Mouse (Mus musculus) liver, embryonic 15.5 days (tissue): ENCODE data around the gene Sept1. TPM values are rescaled to one million over a fixed set of nuclear protein-coding genes. Genes with fewer than 3 reads are reported as not detected.
"Not testable (repeated sequence)": the region's sequence is repeated elsewhere in the genome, so short reads cannot be mapped to it uniquely, and the experiment has no call there.

Source experiments
- ATAC-seq: fragments of 200-750 bp; cut with Nextera tagmentation; 2 replicates; pipeline ENCODE4 v1.8.0; 2017; ENCODE audit warnings: moderate number of reproducible peaks, mild to moderate bottlenecking, moderate library complexity; ENCODE audit not compliant: insufficient read depth
- H3K27ac ChIP-seq: fragments of 300-500 bp; sonication (generic); replicated peaks from 2 replicates; pipeline ENCODE4 v1.5.1; 2015; ENCODE audit warnings: mild to moderate bottlenecking, inconsistent platforms
- H3K27me3 ChIP-seq: fragments of 300-500 bp; sonication (generic); 2 replicates; pipeline ENCODE4 v1.6.1; 2015; ENCODE audit warnings: mild to moderate bottlenecking, inconsistent platforms
- H3K36me3 ChIP-seq: fragments of 300-500 bp; sonication (generic); replicated peaks from 2 replicates; pipeline ENCODE4 v1.6.1; 2015; ENCODE audit warnings: moderate library complexity, mild to moderate bottlenecking, inconsistent platforms
- H3K4me1 ChIP-seq: fragments of 300-500 bp; sonication (generic); replicated peaks from 2 replicates; pipeline ENCODE4 v1.6.1; 2015; ENCODE audit warnings: inconsistent platforms
- H3K4me2 ChIP-seq: fragments of 300-500 bp; sonication (generic); 2 replicates; pipeline ENCODE4 v1.6.1; 2015; ENCODE audit warnings: moderate library complexity, mild to moderate bottlenecking, inconsistent platforms
- H3K4me3 ChIP-seq: fragments of 300-500 bp; sonication (generic); replicated peaks from 2 replicates; pipeline ENCODE4 v1.5.1; 2015; ENCODE audit warnings: mild to moderate bottlenecking, inconsistent platforms
- H3K9ac ChIP-seq: fragments of 300-500 bp; sonication (generic); 2 replicates; pipeline ENCODE4 v1.6.1; 2015; ENCODE audit warnings: moderate library complexity, mild to moderate bottlenecking, inconsistent platforms
- H3K9me3 ChIP-seq: fragments of 300-500 bp; sonication (generic); replicated peaks from 2 replicates; pipeline ENCODE4 v1.6.1; 2016; ENCODE audit warnings: inconsistent platforms
- WGBS: fragments of 180-500 bp; shearing (Covaris S2); methylation state at CpG from one replicate; pipeline ENCODE4 v1.1.7; 2015; ENCODE audit warnings: mixed read lengths; ENCODE audit not compliant: insufficient replicate concordance; 5-methylcytosine and 5-hydroxymethylcytosine counted together
- polyA plus RNA-seq: library from polyadenylated mRNA; unstranded; fragments of >200 nt; fragmentation: Nextera tagmentation; extraction: Ambion mirVana; gene quantifications from 2 replicates; pipeline ENCODE4 v1.2.1, GENCODE M21; 2015

Sept1 gene
- polyA plus RNA-seq, 1 experiment from 2014 or later: 9.7 TPM

DNA sequence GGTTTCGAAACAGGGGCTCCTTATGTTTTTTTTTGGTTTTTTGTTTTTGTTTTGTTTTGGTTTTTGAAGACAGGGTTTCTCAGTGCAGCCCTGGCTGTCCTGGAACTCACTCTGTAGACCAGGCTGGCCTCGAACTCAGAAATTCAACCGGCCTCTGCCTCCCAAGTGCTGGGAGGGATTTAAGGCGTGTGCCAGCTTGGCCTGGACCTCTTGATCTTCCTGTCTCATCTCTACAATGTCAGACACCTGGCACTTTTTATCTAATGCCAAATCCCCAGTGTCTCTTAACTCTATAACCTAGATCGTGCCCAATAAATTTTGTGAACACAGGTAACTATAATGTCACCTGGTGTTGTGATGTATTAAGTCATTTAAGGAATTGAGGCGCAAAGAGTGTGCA is 20.4 kb upstream of the Sept1 start:
- peak overlapping the region; percentile 91 for H3K27ac ChIP-seq
- H3K27me3 ChIP-seq: no peaks in the 10 kb centered on the region
- H3K9me3 ChIP-seq: no peaks in the 10 kb centered on the region
- peak overlapping the region; percentile 91 for H3K4me2 ChIP-seq
- H3K9ac ChIP-seq: peak overlapping the region; percentile 69
- peak overlapping the region; percentile 73 for H3K4me3 ChIP-seq
- peaks cover 21% of the 10 kb centered on the region for H3K36me3 ChIP-seq
- peaks cover 50% of the 10 kb centered on the region for H3K4me1 ChIP-seq
- ATAC-seq: no peak
- WGBS: 66% methylated on average over 6 of the region's 6 CpGs

DNA sequence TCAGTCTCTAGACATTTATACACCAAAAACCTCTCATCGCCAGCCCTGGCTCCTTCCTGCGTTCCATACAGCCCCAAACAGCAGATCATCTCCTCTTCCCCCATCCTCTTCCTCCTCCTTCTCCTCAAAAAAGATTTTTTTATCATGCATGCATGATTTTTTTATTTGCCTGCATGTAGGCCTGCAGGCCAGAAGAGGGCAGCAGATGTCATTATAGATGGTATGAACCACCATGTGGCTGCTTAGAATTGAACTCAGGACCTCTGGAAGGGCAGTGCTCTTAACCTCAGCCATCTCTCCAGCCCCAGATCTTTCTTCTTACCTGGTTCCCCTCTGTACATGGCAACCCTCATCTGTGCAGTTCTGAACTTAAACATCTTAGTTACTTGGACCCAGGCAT is 19.5 kb upstream of the Sept1 start:
- H3K4me1 ChIP-seq: peaks cover 47% of the 10 kb centered on the region
- no peak overlapping the region for H3K4me2 ChIP-seq
- no peak overlapping the region for H3K27ac ChIP-seq
- H3K9ac ChIP-seq: no peak overlapping the region
- no peaks in the 10 kb centered on the region for H3K27me3 ChIP-seq
- H3K36me3 ChIP-seq: peaks cover 21% of the 10 kb centered on the region
- ATAC-seq: no peak
- no peak overlapping the region for H3K4me3 ChIP-seq
- H3K9me3 ChIP-seq: no peaks in the 10 kb centered on the region
- WGBS: 48% methylated on average over 2 of the region's 2 CpGs

DNA sequence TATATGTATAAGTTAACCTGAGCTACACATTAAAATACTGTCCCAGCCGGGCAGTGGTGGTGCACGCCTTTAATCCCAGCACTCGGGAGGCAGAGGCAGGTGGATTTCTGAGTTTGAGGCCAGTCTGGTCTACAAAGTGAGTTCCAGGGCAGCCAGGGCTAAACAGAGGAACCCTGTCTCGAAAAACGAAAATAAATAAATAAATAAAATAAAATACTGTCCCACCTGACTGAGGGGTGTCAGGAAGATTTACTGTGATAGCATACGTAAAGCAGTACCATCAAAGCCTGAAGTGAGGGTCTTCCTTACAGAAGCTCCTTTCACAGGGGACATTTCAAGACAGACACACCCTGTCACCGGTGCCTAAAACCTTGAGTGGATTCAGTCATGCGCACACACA is 17.6 kb upstream of the Sept1 start:
- not testable (repeated sequence) for H3K4me2 ChIP-seq, H3K9ac ChIP-seq, H3K27ac ChIP-seq, ATAC-seq, H3K27me3 ChIP-seq, H3K36me3 ChIP-seq, H3K9me3 ChIP-seq, H3K4me3 ChIP-seq
- WGBS: 78% methylated on average over 8 of the region's 8 CpGs
- H3K4me1 ChIP-seq: peaks cover 43% of the 10 kb centered on the region

DNA sequence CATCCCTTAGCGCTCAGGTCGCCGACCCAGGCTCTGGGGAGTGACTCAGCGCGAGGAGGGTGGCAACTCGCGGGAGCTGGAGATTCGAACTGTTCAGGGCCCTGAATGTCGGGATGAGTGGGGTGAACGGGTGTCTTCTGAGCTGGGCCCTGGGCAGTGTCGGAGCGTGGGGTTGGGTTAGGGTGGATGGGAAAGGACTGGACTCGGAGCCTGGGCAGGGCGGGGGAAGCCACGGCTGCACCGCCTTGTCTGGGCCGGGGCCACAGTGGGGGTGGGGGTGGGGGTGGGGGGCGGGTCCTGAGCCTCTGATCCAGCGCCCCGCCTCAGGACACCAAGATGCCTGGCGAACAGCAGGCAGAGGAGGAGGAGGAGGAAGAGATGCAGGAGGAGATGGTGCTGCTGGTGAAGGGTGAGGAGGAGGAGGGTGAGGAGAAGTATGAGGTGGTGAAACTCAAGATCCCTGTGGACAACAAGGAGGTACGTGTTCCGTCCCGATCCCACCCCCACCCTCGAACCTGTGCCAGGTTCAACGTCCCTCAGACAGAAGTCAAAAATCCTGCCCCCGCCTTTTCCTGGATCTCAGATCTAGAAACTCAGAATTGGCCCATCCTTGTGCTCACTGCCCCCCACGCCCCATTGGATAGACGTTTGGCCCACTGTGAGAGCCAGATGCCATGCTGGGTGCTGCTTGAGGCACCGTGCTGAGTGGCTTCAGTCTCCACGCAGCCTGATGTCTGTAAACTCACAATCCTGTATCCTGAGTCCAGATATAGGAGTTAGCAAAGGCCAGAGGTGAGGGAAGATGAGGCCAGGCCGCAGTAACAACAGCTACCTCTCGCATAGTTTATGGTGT is 12.0 kb upstream of the Sept1 start:
- peak; percentile 50; the same call in 1 of the 2 replicates for ATAC-seq
- 11% methylated on average over 32 of the region's 33 CpGs for WGBS
- no peaks in the 10 kb centered on the region for H3K27me3 ChIP-seq

DNA sequence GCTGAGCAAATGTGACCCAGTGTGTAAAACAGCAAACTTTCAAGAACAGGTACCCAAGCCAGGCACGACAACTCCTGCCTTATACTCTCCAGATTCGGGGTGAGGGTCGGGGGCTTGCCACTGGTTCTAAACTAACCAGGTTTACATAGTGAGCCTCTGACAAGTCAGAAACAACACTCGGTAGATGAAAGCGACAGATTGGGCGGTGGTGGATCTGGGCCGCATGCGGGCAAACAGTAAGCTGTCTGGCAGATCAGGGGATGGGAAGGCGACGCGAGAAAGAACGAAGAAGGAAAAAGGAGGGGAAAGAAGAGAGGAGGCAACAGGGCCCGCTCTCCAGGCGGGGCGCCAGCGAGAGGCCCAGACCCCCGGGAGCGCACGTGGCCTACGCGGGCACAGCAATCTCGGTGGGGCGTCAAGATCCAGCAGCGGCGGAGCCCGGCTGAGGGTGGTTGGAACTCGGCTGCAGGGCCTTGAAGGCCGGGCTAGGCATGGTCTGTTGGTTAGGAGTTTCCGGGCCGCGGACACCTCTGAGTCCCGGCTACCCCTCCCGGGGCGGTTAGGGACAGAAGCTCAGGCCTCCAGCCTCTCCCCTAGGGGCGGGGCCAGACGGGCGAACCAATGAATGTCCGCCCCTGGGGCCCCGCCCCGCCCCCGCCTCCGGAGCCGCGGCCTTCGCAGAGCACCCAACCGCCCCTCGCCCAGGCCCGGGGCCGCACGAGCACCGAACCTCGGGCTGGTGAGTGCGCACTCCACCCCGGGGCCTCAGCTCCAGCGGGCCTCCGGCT is 11.1 kb upstream of the Sept1 start, which contains the start of gene Zfp771:
TSS of gene Zfp771 (plus strand) at position 405 of the 788 bp plus-strand sequence.
- no peaks in the 10 kb centered on the region for H3K36me3 ChIP-seq
- H3K27ac ChIP-seq: peak within 1 kb of the TSS; percentile 91
- H3K9ac ChIP-seq: peak within 1 kb of the TSS; percentile 88
- H3K9me3 ChIP-seq: no peaks in the 10 kb centered on the region
- ATAC-seq: peak; percentile 94
- peak within 1 kb of the TSS; percentile 100 for H3K4me2 ChIP-seq
- no peaks in the 10 kb centered on the region for H3K27me3 ChIP-seq
- peaks cover 35% of the 10 kb centered on the region for H3K4me1 ChIP-seq
- 2% methylated on average over 56 of the region's 56 CpGs for WGBS
- H3K4me3 ChIP-seq: peak within 1 kb of the TSS; percentile 84

More for the DNA sequence above, 12.0 kb upstream of the Sept1 start:
- peak overlapping the region; percentile 100 for H3K4me2 ChIP-seq
- H3K4me1 ChIP-seq: peaks cover 35% of the 10 kb centered on the region
- H3K9ac ChIP-seq: peak overlapping the region; percentile 88
- peak overlapping the region; percentile 91 for H3K27ac ChIP-seq
- H3K4me3 ChIP-seq: peak overlapping the region; percentile 84
- H3K36me3 ChIP-seq: peaks cover 4% of the 10 kb centered on the region; the same call in 1 of the 2 replicates
- H3K9me3 ChIP-seq: no peaks in the 10 kb centered on the region

DNA sequence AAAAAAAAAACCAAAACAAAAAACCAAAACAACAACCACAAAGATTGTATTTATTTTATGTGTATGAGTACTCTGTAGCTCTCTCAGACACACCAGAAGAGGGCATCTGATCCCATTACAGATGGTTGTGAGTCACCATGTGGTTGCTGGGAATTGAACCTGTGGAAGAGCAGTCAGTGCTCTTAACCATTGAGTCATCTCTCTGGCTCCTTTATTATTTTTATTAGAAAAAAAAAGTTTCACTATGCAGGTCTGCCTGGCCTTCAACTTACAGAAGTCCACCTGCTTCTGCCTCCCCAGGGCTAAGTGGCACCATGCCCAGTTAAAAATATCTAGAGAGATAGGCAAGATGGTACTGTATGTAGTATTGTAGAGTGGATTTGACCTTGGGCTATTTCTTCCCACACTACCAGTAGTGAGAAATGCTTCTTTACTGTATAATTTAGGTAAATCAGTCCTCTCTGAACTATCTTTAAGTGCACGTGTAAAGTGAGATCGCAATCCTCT is 10.5 kb upstream of the Sept1 start:
- H3K27ac ChIP-seq: peak overlapping the region; percentile 91; the same call in 1 of the 2 replicates
- 27% methylated on average over 2 of the region's 2 CpGs for WGBS

DNA sequence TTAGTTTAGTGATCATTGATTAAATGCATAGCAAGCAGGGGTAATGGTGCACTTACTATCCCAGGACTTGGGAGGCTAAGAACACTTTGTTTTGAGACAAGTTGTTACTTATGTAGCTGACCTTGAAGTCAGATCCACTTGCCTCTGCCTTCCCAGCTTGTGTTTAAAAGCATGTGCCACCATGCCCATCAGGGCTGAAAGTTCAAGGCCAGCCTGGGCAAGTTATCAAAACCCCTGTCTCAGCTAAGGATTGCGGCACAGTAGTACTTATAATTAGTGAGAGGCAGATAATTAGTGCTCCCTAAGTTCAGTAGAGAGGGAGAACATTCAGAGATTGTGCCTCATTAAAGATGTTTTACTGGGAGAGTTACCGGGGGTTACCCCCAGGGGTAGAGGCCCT is 1.8 kb upstream of the Sept1 start:
- H3K9ac ChIP-seq: no peak overlapping the region
- ATAC-seq: no peak
- H3K27me3 ChIP-seq: no peaks in the 10 kb centered on the region
- H3K27ac ChIP-seq: no peak overlapping the region
- peaks cover 40% of the 10 kb centered on the region for H3K36me3 ChIP-seq
- H3K4me2 ChIP-seq: no peak overlapping the region
- no peaks in the 10 kb centered on the region for H3K9me3 ChIP-seq
- no peak overlapping the region for H3K4me3 ChIP-seq
- WGBS: 95% methylated on average over 2 of the region's 2 CpGs
- H3K4me1 ChIP-seq: peaks cover 42% of the 10 kb centered on the region

More for the DNA sequence above, 10.5 kb upstream of the Sept1 start:
- Histone ChIP-seq H3K36me3 (no peaks in the 10 kb centered on the region), H3K4me2 (peak overlapping the region; percentile 100), H3K9me3 (no peaks in the 10 kb centered on the region), H3K27me3 (no peaks in the 10 kb centered on the region), H3K4me3 (peak overlapping the region; percentile 84), H3K9ac (no peak overlapping the region), H3K4me1 (peaks cover 35% of the 10 kb centered on the region)
- no peak for ATAC-seq

DNA sequence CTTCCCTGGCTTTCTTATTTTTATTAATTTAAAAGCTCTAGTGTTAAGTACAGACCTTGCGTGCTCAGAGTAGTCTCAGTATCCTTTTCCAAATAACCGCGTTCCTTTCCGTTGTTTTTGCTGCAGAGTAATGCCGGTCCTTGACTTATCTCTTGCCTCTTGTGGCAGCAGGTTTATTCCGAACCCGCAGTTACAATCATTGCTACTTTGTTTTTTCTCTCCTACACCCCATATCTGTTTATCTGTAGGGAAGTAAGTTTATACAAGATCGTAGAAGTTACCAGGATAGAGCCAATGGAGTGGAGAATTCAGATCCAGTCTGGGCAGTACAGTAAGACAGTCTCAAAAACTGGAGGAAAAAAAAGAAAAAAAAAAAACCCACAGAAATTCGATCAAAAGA is 835 bp upstream of the Sept1 start:
- peak overlapping the region; percentile 90 for H3K4me3 ChIP-seq
- no peaks in the 10 kb centered on the region for H3K9me3 ChIP-seq
- ATAC-seq: no peak
- peak overlapping the region; percentile 95 for H3K9ac ChIP-seq
- WGBS: under 1% methylated on average over 9 of the region's 9 CpGs
- H3K4me1 ChIP-seq: peaks cover 51% of the 10 kb centered on the region
- peak overlapping the region; percentile 92 for H3K27ac ChIP-seq
- peak overlapping the region; percentile 91 for H3K4me2 ChIP-seq
- no peaks in the 10 kb centered on the region for H3K27me3 ChIP-seq
- H3K36me3 ChIP-seq: peaks cover 40% of the 10 kb centered on the region

DNA sequence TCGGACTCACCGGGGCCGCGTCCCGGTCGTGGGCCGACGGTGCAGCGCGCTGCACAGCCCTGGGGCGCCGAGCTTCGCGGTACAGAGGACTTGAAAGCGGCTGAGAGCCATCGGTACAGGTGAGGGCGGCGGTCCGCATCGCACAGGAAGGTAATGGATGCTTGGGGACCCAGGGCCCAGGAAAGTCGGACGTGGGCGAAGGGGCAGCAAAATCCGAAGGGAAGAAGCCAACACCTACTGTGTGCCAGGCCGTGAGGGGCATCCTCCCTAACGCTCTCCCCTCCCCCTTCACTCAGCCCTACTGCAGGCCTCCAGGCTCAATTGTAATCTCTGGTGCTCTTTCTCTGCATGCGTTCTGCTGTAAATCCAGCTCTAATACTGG is 429 bp upstream of the Sept1 start:
- Histone ChIP-seq H3K36me3 (peaks cover 40% of the 10 kb centered on the region), H3K9ac (peak overlapping the region; percentile 95), H3K4me3 (peak overlapping the region; percentile 90), H3K9me3 (no peaks in the 10 kb centered on the region), H3K4me1 (peaks cover 55% of the 10 kb centered on the region), H3K4me2 (peak overlapping the region; percentile 91), H3K27me3 (no peaks in the 10 kb centered on the region), H3K27ac (peak overlapping the region; percentile 92)
- under 1% methylated on average over 27 of the region's 27 CpGs for WGBS
- ATAC-seq: peak; percentile 49

DNA sequence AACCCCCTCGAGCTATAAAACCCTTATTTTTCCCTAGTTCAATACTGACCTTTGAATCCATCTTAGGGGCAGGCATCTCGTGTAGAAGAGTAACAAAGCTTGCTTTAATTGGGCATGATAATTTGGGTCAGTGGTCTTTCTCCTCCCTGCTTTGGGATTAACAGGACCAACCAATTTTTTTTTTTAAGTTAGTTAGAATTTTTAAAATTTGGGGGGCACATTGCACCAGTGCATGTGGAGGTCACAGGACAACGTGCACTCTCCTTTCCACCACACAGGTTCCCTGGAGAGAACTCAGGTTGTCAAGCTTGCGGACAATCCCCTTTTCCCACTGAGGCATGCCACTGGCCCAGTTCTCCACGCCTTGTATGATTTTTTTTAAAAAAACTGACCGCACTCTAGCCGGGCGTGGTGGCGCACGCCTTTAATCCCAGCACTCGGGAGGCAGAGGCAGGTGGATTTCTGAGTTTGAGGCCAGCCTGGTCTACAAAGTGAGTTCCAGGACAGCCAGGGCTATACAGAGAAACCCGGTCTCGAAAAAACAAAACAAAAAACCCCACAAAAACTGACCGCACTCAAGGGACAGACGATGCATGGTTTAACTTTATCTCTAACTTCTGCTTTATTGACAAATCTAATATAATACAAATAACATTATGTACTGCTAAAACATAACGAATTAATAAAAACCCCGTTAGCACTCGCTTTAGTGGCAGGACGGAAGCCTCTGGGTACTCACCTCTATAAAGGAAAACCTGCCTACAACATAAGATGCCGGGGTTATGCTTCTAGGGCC is 906 bp downstream of the Sept1 start:
- WGBS: 3% methylated on average over 20 of the region's 20 CpGs
- H3K4me1 ChIP-seq: peaks cover 66% of the 10 kb centered on the region
- H3K4me3 ChIP-seq: peak overlapping the region; percentile 90
- no peaks in the 10 kb centered on the region for H3K9me3 ChIP-seq
- ATAC-seq: no peak
- H3K9ac ChIP-seq: peak overlapping the region; percentile 95
- peaks cover 30% of the 10 kb centered on the region for H3K36me3 ChIP-seq
- H3K27me3 ChIP-seq: no peaks in the 10 kb centered on the region
- peak overlapping the region; percentile 91 for H3K4me2 ChIP-seq
- H3K27ac ChIP-seq: peak overlapping the region; percentile 92
